In genomic region chr16:55972626-55973201, GRCm38 (mm10) we compare ENCODE assay signal across 8 mouse cellular contexts. TPM values are rescaled to one million over a fixed set of nuclear protein-coding genes. Genes with fewer than 3 reads are reported as not detected.
DNase-seq lines count a peak whose midpoint lies in the region; ATAC-seq lines count a peak whose summit lies in the region.

No protein-coding gene starts in this region.

- no peak for ATAC-seq in kidney, embryonic 15.5 days (replicated peaks; ENCODE audit: low FRiP score)
- no peak for ATAC-seq in hindbrain, embryonic 16.5 days
- no peak for ATAC-seq in midbrain, embryonic 15.5 days (replicated peaks)

- peak overlapping the region; percentile 100 for H3K4me3 ChIP-seq in kidney, embryonic 15.5 days (replicated peaks)
- H3K4me3 ChIP-seq in embryonic facial prominence, embryonic 10.5 days = peak overlapping the region; percentile 99
- H3K4me3 ChIP-seq in hindbrain, embryonic 16.5 days (ENCODE audit: low read length) = peak overlapping the region; percentile 99
- peak overlapping the region; percentile 99 for H3K4me3 ChIP-seq in midbrain, embryonic 15.5 days

- H3K4me2 ChIP-seq in kidney, embryonic 15.5 days = peak overlapping the region; percentile 80
- peak overlapping the region; percentile 83 for H3K4me2 ChIP-seq in hindbrain, embryonic 16.5 days (ENCODE audit: low read length)
- H3K4me2 ChIP-seq in midbrain, embryonic 15.5 days = peak overlapping the region; percentile 91

- H3K36me3 ChIP-seq in kidney, embryonic 15.5 days = peaks cover 46% of the 10 kb centered on the region
- peaks cover 54% of the 10 kb centered on the region for H3K36me3 ChIP-seq in embryonic facial prominence, embryonic 10.5 days (replicated peaks)
- peaks cover 18% of the 10 kb centered on the region for H3K36me3 ChIP-seq in hindbrain, embryonic 16.5 days (ENCODE audit: control insufficient read depth, insufficient read depth, low read length)
- peaks cover 31% of the 10 kb centered on the region for H3K36me3 ChIP-seq in midbrain, embryonic 15.5 days (replicated peaks)

- peak overlapping the region; percentile 84 for H3K27ac ChIP-seq in kidney, embryonic 15.5 days
- no peak overlapping the region; the same call in 1 of the 2 replicates for H3K27ac ChIP-seq in embryonic facial prominence, embryonic 10.5 days (replicated peaks)
- H3K27ac ChIP-seq in hindbrain, embryonic 16.5 days (ENCODE audit: low read depth, low read length) = peak overlapping the region; percentile 72
- H3K27ac ChIP-seq in midbrain, embryonic 15.5 days = peak overlapping the region; percentile 91; the same call in 1 of the 2 replicates

- H3K9ac ChIP-seq in kidney, embryonic 15.5 days = no peak overlapping the region
- no peak overlapping the region for H3K9ac ChIP-seq in hindbrain, embryonic 16.5 days (ENCODE audit: low read depth, low read length)
- peak overlapping the region; percentile 4; the same call in 1 of the 2 replicates for H3K9ac ChIP-seq in midbrain, embryonic 15.5 days

- peaks cover 50% of the 10 kb centered on the region for H3K4me1 ChIP-seq in kidney, embryonic 15.5 days
- H3K4me1 ChIP-seq in embryonic facial prominence, embryonic 10.5 days = peaks cover 34% of the 10 kb centered on the region
- H3K4me1 ChIP-seq in hindbrain, embryonic 16.5 days (ENCODE audit: control insufficient read depth, insufficient read depth, low read depth, low read length) = peaks cover 21% of the 10 kb centered on the region
- peaks cover 46% of the 10 kb centered on the region for H3K4me1 ChIP-seq in midbrain, embryonic 15.5 days

- no peak for DNase-seq in kidney, adult 9 months
- DNase-seq in embryonic facial prominence, embryonic 10.5 days (ENCODE audit: low spot score) = no peak
- DNase-seq in ovary, postnatal 36 days (ENCODE audit: low spot score) = no peak
- DNase-seq in layer of hippocampus, adult 11-12 months (ENCODE audit: low spot score) = no peak
- DNase-seq in spleen, postnatal 14 days (ENCODE audit: low spot score in 2 of 2) = no peak

- H3K9me3 ChIP-seq in kidney, embryonic 15.5 days (replicated peaks) = no peaks in the 10 kb centered on the region
- H3K9me3 ChIP-seq in embryonic facial prominence, embryonic 10.5 days = no peaks in the 10 kb centered on the region
- no peaks in the 10 kb centered on the region for H3K9me3 ChIP-seq in hindbrain, embryonic 16.5 days (ENCODE audit: control insufficient read depth, low read length)
- H3K9me3 ChIP-seq in midbrain, embryonic 15.5 days = no peaks in the 10 kb centered on the region

- no peaks in the 10 kb centered on the region for H3K27me3 ChIP-seq in kidney, embryonic 15.5 days
- H3K27me3 ChIP-seq in embryonic facial prominence, embryonic 10.5 days (replicated peaks; ENCODE audit: low read depth, poor library complexity, severe bottlenecking) = no peaks in the 10 kb centered on the region
- H3K27me3 ChIP-seq in hindbrain, embryonic 16.5 days (replicated peaks; ENCODE audit: control insufficient read depth, insufficient read depth, low read length) = no peaks in the 10 kb centered on the region
- H3K27me3 ChIP-seq in midbrain, embryonic 15.5 days (replicated peaks) = no peaks in the 10 kb centered on the region

- WGBS in kidney, embryonic 15.5 days = 54% methylated on average over 10 of the region's 10 CpGs
- 55% methylated on average over 10 of the region's 10 CpGs for WGBS in embryonic facial prominence, embryonic 10.5 days
- 56% methylated on average over 10 of the region's 10 CpGs for WGBS in hindbrain, embryonic 16.5 days
- WGBS in midbrain, embryonic 15.5 days = 60% methylated on average over 10 of the region's 10 CpGs

RNA-seq across cellular contexts. Expression of gene Zbtb11, which starts 1.0 kb away (rescaled TPM):
- 19.5 and 19.9 TPM in 2 replicates for polyA plus RNA-seq in kidney, embryonic 15.5 days (2015; fragmentation: Nextera tagmentation; extraction: Ambion mirVana)
- polyA plus RNA-seq in embryonic facial prominence, embryonic 10.5 days (2016; fragmentation: Nextera tagmentation; extraction: Ambion mirVana) = 17.1 and 18.7 TPM in 2 replicates
- polyA plus RNA-seq in hindbrain, embryonic 16.5 days (2015; fragmentation: Nextera tagmentation; extraction: Ambion mirVana) = 21.0 and 23.0 TPM in 2 replicates
- 22.8 and 24.8 TPM in 2 replicates for polyA plus RNA-seq in midbrain, embryonic 15.5 days (2015; fragmentation: Nextera tagmentation; extraction: Ambion mirVana)

RNA-seq across cellular contexts. Expression of gene Rpl24, which starts 6.6 kb away (rescaled TPM):
- polyA plus RNA-seq in kidney, embryonic 15.5 days (2015; fragmentation: Nextera tagmentation; extraction: Ambion mirVana) = 771 and 828 TPM in 2 replicates
- polyA plus RNA-seq in embryonic facial prominence, embryonic 10.5 days (2016; fragmentation: Nextera tagmentation; extraction: Ambion mirVana) = 735 and 738 TPM in 2 replicates
- polyA plus RNA-seq in hindbrain, embryonic 16.5 days (2015; fragmentation: Nextera tagmentation; extraction: Ambion mirVana) = 404 and 411 TPM in 2 replicates
- polyA plus RNA-seq in midbrain, embryonic 15.5 days (2015; fragmentation: Nextera tagmentation; extraction: Ambion mirVana) = 415 and 447 TPM in 2 replicates

RNA-seq across cellular contexts. Expression of gene Cep97, which starts 38.1 kb away (rescaled TPM):
- polyA plus RNA-seq in kidney, embryonic 15.5 days (2015; fragmentation: Nextera tagmentation; extraction: Ambion mirVana) = 13.0 and 13.7 TPM in 2 replicates
- polyA plus RNA-seq in embryonic facial prominence, embryonic 10.5 days (2016; fragmentation: Nextera tagmentation; extraction: Ambion mirVana) = 17.6 and 17.9 TPM in 2 replicates
- polyA plus RNA-seq in hindbrain, embryonic 16.5 days (2015; fragmentation: Nextera tagmentation; extraction: Ambion mirVana) = 9.5 and 11.6 TPM in 2 replicates
- polyA plus RNA-seq in midbrain, embryonic 15.5 days (2015; fragmentation: Nextera tagmentation; extraction: Ambion mirVana) = 14.3 and 14.5 TPM in 2 replicates

RNA-seq across cellular contexts. Expression of gene Pcnp, which starts 56.8 kb away (rescaled TPM):
- polyA plus RNA-seq in kidney, embryonic 15.5 days (2015; fragmentation: Nextera tagmentation; extraction: Ambion mirVana) = 216 and 240 TPM in 2 replicates
- polyA plus RNA-seq in embryonic facial prominence, embryonic 10.5 days (2016; fragmentation: Nextera tagmentation; extraction: Ambion mirVana) = 307 and 319 TPM in 2 replicates
- polyA plus RNA-seq in hindbrain, embryonic 16.5 days (2015; fragmentation: Nextera tagmentation; extraction: Ambion mirVana) = 190 and 191 TPM in 2 replicates
- 192 and 204 TPM in 2 replicates for polyA plus RNA-seq in midbrain, embryonic 15.5 days (2015; fragmentation: Nextera tagmentation; extraction: Ambion mirVana)
